Mouse (Mus musculus): ENCODE results near the gene Gdf3. TPM values are rescaled to one million over a fixed set of nuclear protein-coding genes. Genes with fewer than 3 reads are reported as not detected.

Gene Gdf3
- polyA plus RNA-seq, 1 experiment from 2014 or later = 0.11 TPM

DNA sequence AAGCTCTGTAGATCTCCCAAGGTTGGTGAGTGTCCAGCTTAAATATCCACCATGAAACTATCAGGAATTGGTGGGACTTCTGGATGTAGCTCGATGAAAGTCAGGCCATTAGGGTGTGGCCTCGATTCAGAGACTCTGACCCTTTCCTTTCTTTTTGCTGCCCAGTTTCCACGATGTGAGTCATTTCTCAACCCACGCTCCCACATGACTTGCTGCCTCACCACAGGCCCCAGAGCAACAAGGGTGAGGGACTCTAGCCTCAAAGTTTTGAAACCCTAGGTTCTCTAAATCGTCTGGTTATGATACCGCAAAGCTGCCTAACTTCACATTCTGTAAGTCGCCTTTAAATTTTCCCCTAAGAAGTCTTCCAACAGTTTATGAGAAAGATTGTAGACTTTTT, 25.4 kb upstream of the Gdf3 start:
- Histone ChIP-seq H3K27me3 (replicated peaks; ENCODE audit: control insufficient read depth, insufficient read depth, low read length) (no peaks in the 10 kb centered on the region), H3K4me2 (ENCODE audit: low read length) (no peak overlapping the region), H3K4me3 (ENCODE audit: low read depth, low read length) (no peak overlapping the region), H3K9me3 (ENCODE audit: control insufficient read depth, low read length) (no peaks in the 10 kb centered on the region), H3K9ac (ENCODE audit: low read length) (no peak overlapping the region), H3K36me3 (ENCODE audit: control insufficient read depth, insufficient read depth, low read length) (no peaks in the 10 kb centered on the region), H3K27ac (ENCODE audit: low read depth) (no peak overlapping the region), H3K4me1 (replicated peaks; ENCODE audit: control insufficient read depth, insufficient read depth, low read length) (no peaks in the 10 kb centered on the region)
- DNase-seq (ENCODE audit: low spot score) = no peak
- ATAC-seq (replicated peaks; ENCODE audit: low FRiP score, low TSS enrichment, low read depth) = no peak
- WGBS = 84% methylated on average over 7 of the region's 7 CpGs

DNA sequence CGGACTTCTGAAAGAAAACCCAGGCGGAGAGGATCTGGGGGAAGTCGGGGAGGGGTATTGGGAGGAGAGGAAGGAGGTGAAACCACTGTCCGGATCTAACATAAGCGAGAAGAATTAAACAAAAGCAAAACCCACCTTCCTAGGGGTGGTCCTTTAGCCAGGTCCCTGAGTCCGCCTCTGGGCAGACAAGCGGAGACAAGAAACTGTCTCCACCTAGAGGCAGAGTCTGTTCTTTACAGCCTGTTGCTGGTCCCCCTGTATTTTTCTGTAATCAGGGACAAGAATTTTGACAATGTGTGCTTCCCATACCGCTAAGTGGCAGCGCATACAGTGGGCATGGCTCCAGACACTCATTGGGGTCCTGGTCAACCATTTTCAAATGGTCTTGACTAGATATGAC, 23.5 kb upstream of the Gdf3 start:
- WGBS = 45% methylated on average over 9 of the region's 9 CpGs
- no peaks in the 10 kb centered on the region for H3K4me1 ChIP-seq (replicated peaks; ENCODE audit: control insufficient read depth, insufficient read depth, low read length)
- H3K27ac ChIP-seq (ENCODE audit: low read depth) = no peak overlapping the region
- DNase-seq (ENCODE audit: low spot score) (no peak), ATAC-seq (replicated peaks; ENCODE audit: low FRiP score, low TSS enrichment, low read depth) (no peak)
- H3K27me3 ChIP-seq (replicated peaks; ENCODE audit: control insufficient read depth, insufficient read depth, low read length) = no peaks in the 10 kb centered on the region
- H3K4me2 ChIP-seq (ENCODE audit: low read length) = no peak overlapping the region
- H3K9me3 ChIP-seq (ENCODE audit: control insufficient read depth, low read length) = no peaks in the 10 kb centered on the region
- H3K4me3 ChIP-seq (ENCODE audit: low read depth, low read length) = no peak overlapping the region
- H3K9ac ChIP-seq (ENCODE audit: low read length) = no peak overlapping the region
- H3K36me3 ChIP-seq (ENCODE audit: control insufficient read depth, insufficient read depth, low read length) = no peaks in the 10 kb centered on the region

GRCm38 (mm10) chr6:122627469-122628108, 17.7 kb upstream of the Gdf3 start:
- ATAC-seq (replicated peaks; ENCODE audit: low FRiP score, low TSS enrichment, low read depth) = no peak
- H3K4me3 ChIP-seq (ENCODE audit: low read depth, low read length) = peak overlapping the region; percentile 8; the same call in 1 of the 2 replicates
- no peak overlapping the region for H3K9ac ChIP-seq (ENCODE audit: low read length)
- WGBS = 35% methylated on average over 20 of the region's 20 CpGs
- no peaks in the 10 kb centered on the region for H3K36me3 ChIP-seq (ENCODE audit: control insufficient read depth, insufficient read depth, low read length)
- DNase-seq (ENCODE audit: low spot score) = peak; percentile 52
- H3K4me1 ChIP-seq (replicated peaks; ENCODE audit: control insufficient read depth, insufficient read depth, low read length) = no peaks in the 10 kb centered on the region
- H3K9me3 ChIP-seq (ENCODE audit: control insufficient read depth, low read length) = no peaks in the 10 kb centered on the region
- no peak overlapping the region for H3K27ac ChIP-seq (ENCODE audit: low read depth)
- H3K27me3 ChIP-seq (replicated peaks; ENCODE audit: control insufficient read depth, insufficient read depth, low read length) = 0 out of 2 replicates have a peak, but pooled peaks cover 4% of the 10 kb centered on the region
- peak overlapping the region; percentile 46 for H3K4me2 ChIP-seq (ENCODE audit: low read length)

- ATAC-seq (replicated peaks; ENCODE audit: low FRiP score, low TSS enrichment, low read depth) (no peak), DNase-seq (ENCODE audit: low spot score) (no peak)
- H3K4me3 ChIP-seq (ENCODE audit: low read depth, low read length) = no peak within 1 kb of the TSS
- 87% methylated on average over 8 of the region's 8 CpGs for WGBS
- peak within 1 kb of the TSS; percentile 46 for H3K4me2 ChIP-seq (ENCODE audit: low read length)
- H3K36me3 ChIP-seq (ENCODE audit: control insufficient read depth, insufficient read depth, low read length) = no peaks in the 10 kb centered on the region
- 0 out of 2 replicates have a peak, but pooled peaks cover 4% of the 10 kb centered on the region for H3K27me3 ChIP-seq (replicated peaks; ENCODE audit: control insufficient read depth, insufficient read depth, low read length)
- H3K27ac ChIP-seq (ENCODE audit: low read depth) = no peak within 1 kb of the TSS
- no peaks in the 10 kb centered on the region for H3K9me3 ChIP-seq (ENCODE audit: control insufficient read depth, low read length)
- no peaks in the 10 kb centered on the region for H3K4me1 ChIP-seq (replicated peaks; ENCODE audit: control insufficient read depth, insufficient read depth, low read length)
- H3K9ac ChIP-seq (ENCODE audit: low read length) = no peak within 1 kb of the TSS
Measured at GRCm38 (mm10) chr6:122626110-122626509, 16.2 kb upstream of the Gdf3 start, which contains the start of gene Dppa3. Gene Dppa3, plus strand, starts transcription at chr6:122626410.

DNA sequence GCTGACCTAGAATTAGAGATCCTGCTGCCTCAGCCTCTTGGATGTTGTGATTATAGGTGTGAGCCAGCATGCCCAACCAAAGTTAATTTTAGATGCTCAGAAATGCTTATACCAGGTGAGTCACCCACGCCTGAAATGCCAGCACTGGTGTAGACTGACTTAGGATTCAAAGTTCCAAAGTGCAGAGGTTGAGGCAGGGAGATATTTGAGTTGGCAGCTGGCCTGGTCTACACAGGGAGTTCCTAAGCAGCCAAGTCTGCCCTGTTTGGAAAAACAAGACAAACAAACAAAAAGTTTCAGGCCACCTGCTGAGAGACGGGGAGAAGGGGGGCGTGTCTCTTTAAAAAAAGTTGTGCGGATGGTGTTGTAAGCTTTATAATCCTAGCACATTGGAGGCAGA, 15.3 kb upstream of the Gdf3 start:
- H3K9me3 ChIP-seq (ENCODE audit: control insufficient read depth, low read length) = no peaks in the 10 kb centered on the region
- DNase-seq (ENCODE audit: low spot score) (no peak), ATAC-seq (replicated peaks; ENCODE audit: low FRiP score, low TSS enrichment, low read depth) (no peak)
- H3K36me3 ChIP-seq (ENCODE audit: control insufficient read depth, insufficient read depth, low read length) = no peaks in the 10 kb centered on the region
- no peak overlapping the region for H3K4me2 ChIP-seq (ENCODE audit: low read length)
- no peaks in the 10 kb centered on the region for H3K4me1 ChIP-seq (replicated peaks; ENCODE audit: control insufficient read depth, insufficient read depth, low read length)
- H3K9ac ChIP-seq (ENCODE audit: low read length) = no peak overlapping the region
- no peak overlapping the region for H3K4me3 ChIP-seq (ENCODE audit: low read depth, low read length)
- H3K27ac ChIP-seq (ENCODE audit: low read depth) = no peak overlapping the region
- WGBS = 77% methylated on average over 4 of the region's 4 CpGs
- 0 out of 2 replicates have a peak, but pooled peaks cover 4% of the 10 kb centered on the region for H3K27me3 ChIP-seq (replicated peaks; ENCODE audit: control insufficient read depth, insufficient read depth, low read length)

DNA sequence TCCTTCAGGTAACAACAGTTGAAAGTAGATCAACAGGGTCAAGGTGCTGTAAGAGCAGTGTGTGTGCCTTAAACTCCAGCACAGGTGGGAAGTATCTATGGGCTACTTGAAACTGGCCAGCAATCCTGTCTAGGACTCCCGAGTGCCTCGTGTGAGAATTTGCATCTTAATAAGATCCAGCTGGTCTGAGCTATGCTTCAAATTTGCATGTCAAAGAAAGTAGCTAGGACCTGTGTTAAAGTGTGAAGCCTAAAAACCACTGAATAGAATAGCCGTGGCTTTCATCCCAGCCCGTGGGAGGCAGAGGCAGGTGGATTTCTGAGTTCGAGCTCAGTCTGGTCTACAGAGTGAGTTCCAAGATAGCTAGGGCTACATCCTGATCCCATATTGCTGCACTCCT, 14.6 kb upstream of the Gdf3 start:
- H3K4me1 ChIP-seq (replicated peaks; ENCODE audit: control insufficient read depth, insufficient read depth, low read length) = no peaks in the 10 kb centered on the region
- H3K9ac ChIP-seq (ENCODE audit: low read length) = no peak overlapping the region
- 0 out of 2 replicates have a peak, but pooled peaks cover 4% of the 10 kb centered on the region for H3K27me3 ChIP-seq (replicated peaks; ENCODE audit: control insufficient read depth, insufficient read depth, low read length)
- H3K36me3 ChIP-seq (ENCODE audit: control insufficient read depth, insufficient read depth, low read length) = no peaks in the 10 kb centered on the region
- no peak overlapping the region for H3K4me3 ChIP-seq (ENCODE audit: low read depth, low read length)
- no peaks in the 10 kb centered on the region for H3K9me3 ChIP-seq (ENCODE audit: control insufficient read depth, low read length)
- DNase-seq (ENCODE audit: low spot score) = no peak
- 64% methylated on average over 5 of the region's 5 CpGs for WGBS
- ATAC-seq (replicated peaks; ENCODE audit: low FRiP score, low TSS enrichment, low read depth) = no peak
- H3K4me2 ChIP-seq (ENCODE audit: low read length) = no peak overlapping the region
- H3K27ac ChIP-seq (ENCODE audit: low read depth) = no peak overlapping the region

DNA sequence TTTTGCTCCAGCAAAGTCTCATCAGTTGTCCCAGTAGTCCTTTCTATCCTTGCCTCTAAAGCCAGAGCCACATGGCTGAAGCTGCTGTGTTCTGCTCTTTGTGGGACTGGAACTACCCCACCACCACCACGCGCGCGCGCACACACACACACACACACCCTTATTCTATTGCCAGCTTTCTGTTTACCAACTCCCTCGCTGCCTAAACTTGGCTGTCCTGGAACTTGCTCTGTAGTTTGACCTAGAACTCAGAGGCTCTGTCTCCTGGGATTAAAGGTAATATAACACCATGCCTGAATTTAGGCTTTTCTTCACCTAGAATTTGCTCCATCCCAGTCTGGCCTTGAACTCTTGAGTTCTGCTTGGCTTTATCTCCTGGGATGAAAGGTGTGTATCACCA, 11.2 kb upstream of the Gdf3 start:
- H3K4me1 ChIP-seq (replicated peaks; ENCODE audit: control insufficient read depth, insufficient read depth, low read length) = no peaks in the 10 kb centered on the region
- no peak for ATAC-seq (replicated peaks; ENCODE audit: low FRiP score, low TSS enrichment, low read depth)
- no peak for DNase-seq (ENCODE audit: low spot score)
- H3K27me3 ChIP-seq (replicated peaks; ENCODE audit: control insufficient read depth, insufficient read depth, low read length) = no peaks in the 10 kb centered on the region
- 89% methylated on average over 6 of the region's 6 CpGs for WGBS
- no peak overlapping the region for H3K4me2 ChIP-seq (ENCODE audit: low read length)
- H3K9me3 ChIP-seq (ENCODE audit: control insufficient read depth, low read length) = no peaks in the 10 kb centered on the region
- no peak overlapping the region for H3K27ac ChIP-seq (ENCODE audit: low read depth)
- no peaks in the 10 kb centered on the region for H3K36me3 ChIP-seq (ENCODE audit: control insufficient read depth, insufficient read depth, low read length)
- no peak overlapping the region for H3K4me3 ChIP-seq (ENCODE audit: low read depth, low read length)
- no peak overlapping the region for H3K9ac ChIP-seq (ENCODE audit: low read length)

GRCm38 (mm10) chr6:122616022-122616421, 6.1 kb upstream of the Gdf3 start:
- Histone ChIP-seq H3K4me2 (ENCODE audit: low read length) (no peak overlapping the region), H3K9ac (ENCODE audit: low read length) (no peak overlapping the region), H3K27me3 (replicated peaks; ENCODE audit: control insufficient read depth, insufficient read depth, low read length) (no peaks in the 10 kb centered on the region), H3K4me1 (replicated peaks; ENCODE audit: control insufficient read depth, insufficient read depth, low read length) (no peaks in the 10 kb centered on the region), H3K4me3 (ENCODE audit: low read depth, low read length) (no peak overlapping the region), H3K36me3 (ENCODE audit: control insufficient read depth, insufficient read depth, low read length) (no peaks in the 10 kb centered on the region), H3K9me3 (ENCODE audit: control insufficient read depth, low read length) (no peaks in the 10 kb centered on the region), H3K27ac (ENCODE audit: low read depth) (no peak overlapping the region)
- WGBS = 76% methylated on average over 3 of the region's 3 CpGs
- DNase-seq (ENCODE audit: low spot score) = no peak
- no peak for ATAC-seq (replicated peaks; ENCODE audit: low FRiP score, low TSS enrichment, low read depth)

DNA sequence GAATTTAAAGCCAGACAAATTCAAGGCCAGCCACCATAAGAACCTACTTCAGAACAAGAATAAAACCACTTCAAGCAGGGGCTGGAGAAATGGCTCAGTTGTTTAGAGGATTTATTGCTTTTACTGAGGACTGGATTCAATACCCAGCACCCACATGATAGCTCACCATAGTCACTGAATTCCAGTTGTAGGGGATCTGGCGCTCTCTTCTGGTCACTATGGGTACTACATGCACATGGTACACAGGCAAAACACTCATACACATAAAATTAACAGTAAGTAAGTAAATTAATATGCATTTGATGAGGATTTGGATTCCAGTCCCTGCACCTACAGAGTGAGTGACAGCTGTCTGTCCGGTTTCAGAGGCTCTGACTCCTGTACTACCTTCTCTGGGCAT, 4.2 kb upstream of the Gdf3 start:
- 58% methylated on average over 2 of the region's 2 CpGs for WGBS
- Histone ChIP-seq H3K9me3 (ENCODE audit: control insufficient read depth, low read length) (no peaks in the 10 kb centered on the region), H3K27ac (ENCODE audit: low read depth) (no peak overlapping the region), H3K4me2 (ENCODE audit: low read length) (no peak overlapping the region), H3K4me3 (ENCODE audit: low read depth, low read length) (no peak overlapping the region), H3K27me3 (replicated peaks; ENCODE audit: control insufficient read depth, insufficient read depth, low read length) (no peaks in the 10 kb centered on the region), H3K36me3 (ENCODE audit: control insufficient read depth, insufficient read depth, low read length) (no peaks in the 10 kb centered on the region), H3K9ac (ENCODE audit: low read length) (no peak overlapping the region), H3K4me1 (replicated peaks; ENCODE audit: control insufficient read depth, insufficient read depth, low read length) (no peaks in the 10 kb centered on the region)
- no peak for ATAC-seq (replicated peaks; ENCODE audit: low FRiP score, low TSS enrichment, low read depth)
- no peak for DNase-seq (ENCODE audit: low spot score)

Measured in intestine, embryonic 14.5 days (tissue).